Mouse (Mus musculus): ENCODE measurements at regions not wholly inside any gene's neighbourhood (a gene's known extent, or its start where the extent isn't known, plus 50 kb on each side); places are given as distances from the start of the nearest gene placed in this dataset.

DNA sequence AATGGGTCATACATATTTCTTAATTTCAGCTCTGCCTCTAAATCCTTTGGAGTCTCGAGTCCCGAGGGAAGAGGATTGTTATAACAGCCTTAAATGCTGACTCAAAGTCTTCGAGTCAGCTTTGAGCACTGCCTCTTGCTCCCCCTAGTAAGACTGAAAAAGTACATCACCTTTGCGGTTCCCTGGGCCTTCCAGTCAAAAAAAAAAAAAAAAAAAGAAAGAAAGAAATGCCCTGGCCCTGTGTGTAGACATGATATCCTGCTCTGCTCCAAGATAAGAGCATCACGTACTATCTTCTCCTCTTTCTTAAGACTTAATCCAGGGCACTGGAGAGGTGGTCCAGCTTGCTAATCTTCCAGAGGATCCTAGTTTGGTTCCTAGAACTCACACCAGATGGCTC, 145.7 kb upstream of the Jarid2 start:
- no peak for TF ChIP-seq GATA1 (IDR thresholded peaks at IDR 0.05; ENCODE audit: low read length)
- TF ChIP-seq TAL1 (IDR thresholded peaks at IDR 0.05; ENCODE audit: low read length): no peak

Data from erythroblast, embryonic 14.5 days (primary cell).